Mouse (Mus musculus) CH12.LX (cell line): Measurements from ENCODE around the gene Arf3.

Experiments used
- CHD1 ChIP-seq: IDR thresholded peaks from 2 replicates; pipeline ENCODE4 v1.6.1; 2012; ENCODE audit warnings: low read depth, low read length, improper control_type of control experiment, inconsistent platforms
- CTCF ChIP-seq, 2 experiments: IDR thresholded peaks in 1 of 2; conservative IDR thresholded peaks in 1 of 2; 2 replicates each; pipeline ENCODE4 v1.5.1; 2011 to 2012; ENCODE audit warnings: low read depth in 2 of 2, low read length in 2 of 2, improper control_type of control experiment in 1 of 2, inconsistent platforms in 1 of 2, mild to moderate bottlenecking in 1 of 2, moderate library complexity in 1 of 2
- E2F4 ChIP-seq: IDR thresholded peaks from 2 replicates; pipeline ENCODE4 v1.6.1; 2011; ENCODE audit warnings: low read depth, low read length, improper control_type of control experiment; ENCODE audit not compliant: insufficient replicate concordance
- IRF4 ChIP-seq: IDR thresholded peaks from 2 replicates; pipeline ENCODE4 v1.6.1; 2014; ENCODE audit warnings: low read depth, mild to moderate bottlenecking, inconsistent platforms, low read length, improper control_type of control experiment
- POLR2A ChIP-seq: IDR thresholded peaks from 2 replicates; pipeline ENCODE4 v1.6.1; 2011; ENCODE audit warnings: low read depth, mild to moderate bottlenecking, improper control_type of control experiment, low read length
- RAD21 ChIP-seq: IDR thresholded peaks from 2 replicates; pipeline ENCODE4 v1.6.1; 2011; ENCODE audit warnings: low read depth, mild to moderate bottlenecking, low read length, improper control_type of control experiment, moderate library complexity
- SMC3 ChIP-seq: IDR thresholded peaks from 2 replicates; pipeline ENCODE4 v1.6.1; 2011; ENCODE audit warnings: low read depth, low read length, improper control_type of control experiment
- ZC3H11A ChIP-seq: IDR thresholded peaks from 2 replicates; pipeline ENCODE4 v1.6.1; 2012; ENCODE audit warnings: low read depth, mild to moderate bottlenecking, inconsistent platforms, low read length, improper control_type of control experiment

GRCm38 (mm10) chr15:98727443-98728321, 35.3 kb downstream of the Arf3 start, which contains the start of gene Fkbp11:
- TF ChIP-seq ZC3H11A, result no peak
- TF ChIP-seq E2F4, result no peak
- peak; percentile 56 for TF ChIP-seq POLR2A
- no peak for TF ChIP-seq CTCF (conservative IDR thresholded peaks at IDR 0.05 in 1 of 2, IDR thresholded peaks at IDR 0.05 in 1 of 2; ENCODE audit: low read depth in 2 of 2, low read length in 2 of 2)
- no peak for TF ChIP-seq CHD1
- no peak for TF ChIP-seq IRF4
- no peak for TF ChIP-seq RAD21
- no peak for TF ChIP-seq SMC3
